Mouse (Mus musculus): ENCODE data around the gene Il20rb. TPM values are rescaled to one million over a fixed set of nuclear protein-coding genes. Genes with fewer than 3 reads are reported as not detected.
A peak's percentile ranks its signal among the peaks of the same experiment; 100 is the strongest.

Gene Il20rb
- total and polyA plus RNA-seq, 3 experiments, result 0.50 to 1.9 TPM; not detected in 1

DNA sequence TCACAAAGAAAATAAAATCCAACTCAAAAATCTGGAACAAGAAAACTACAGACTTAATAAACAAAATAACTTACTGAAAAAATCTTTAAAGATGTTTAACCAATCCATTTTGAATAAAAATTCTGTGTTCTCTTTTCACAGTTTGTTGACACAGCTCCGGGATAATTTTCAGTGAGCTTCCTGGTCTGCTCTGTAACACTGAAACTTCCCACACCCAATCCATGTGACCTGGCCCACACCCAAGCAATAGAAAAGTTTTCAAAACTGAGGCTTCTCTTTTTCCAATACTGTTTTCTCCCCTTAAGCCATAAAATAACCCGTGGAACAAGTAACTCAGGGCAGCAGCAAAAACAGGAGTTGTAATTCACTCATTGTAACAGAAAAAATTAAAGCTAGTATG lies 20.1 kb upstream of the Il20rb start:
- H3K4me3 ChIP-seq (ENCODE audit: control insufficient read depth in 1 of 2, insufficient read depth in 1 of 2, low read depth in 2 of 2, low read length in 2 of 2), result no peak overlapping the region
- H3K9ac ChIP-seq (ENCODE audit: control insufficient read depth, low read depth, low read length, poor library complexity, severe bottlenecking), result no peak overlapping the region
- H3K9me3 ChIP-seq (replicated peaks; ENCODE audit: insufficient read depth, low read length), result no peaks in the 10 kb centered on the region
- H3K4me1 ChIP-seq (ENCODE audit: control insufficient read depth in 1 of 2, insufficient read depth in 2 of 2, low read length in 2 of 2), result peaks cover 2 to 12% of the 10 kb centered on the region in 2 experiments; a peak in 3 of 4 replicates
- H3K79me2 ChIP-seq (ENCODE audit: control insufficient read depth, insufficient read depth, low read length, poor library complexity), result peaks cover 4% of the 10 kb centered on the region
- TF ChIP-seq RAD21 (IDR thresholded peaks at IDR 0.05; ENCODE audit: low read depth, low read length), result no peak
- TF ChIP-seq USF1 (IDR thresholded peaks at IDR 0.05; ENCODE audit: low read depth, low read length), result peak; percentile 56; the same call in 1 of the 2 replicates
- 0 out of 4 replicates have a peak, but pooled peaks of 1 of the 2 experiments have one; percentile 0 for TF ChIP-seq EP300 (IDR thresholded peaks at IDR 0.05; ENCODE audit: low read depth in 1 of 2, low read length in 2 of 2)
- H3K27me3 ChIP-seq (ENCODE audit: control insufficient read depth in 1 of 2, insufficient read depth in 2 of 2, low read length in 2 of 2), result no peaks in the 10 kb centered on the region
- peaks cover 3 to 11% of the 10 kb centered on the region in 2 experiments for H3K36me3 ChIP-seq (ENCODE audit: control insufficient read depth in 1 of 2, insufficient read depth in 2 of 2, low read length in 2 of 2)
- no peak overlapping the region for H3K27ac ChIP-seq (ENCODE audit: control insufficient read depth, low read depth, low read length)
- no peak for DNase-seq (ENCODE audit: low read depth, low spot score)

DNA sequence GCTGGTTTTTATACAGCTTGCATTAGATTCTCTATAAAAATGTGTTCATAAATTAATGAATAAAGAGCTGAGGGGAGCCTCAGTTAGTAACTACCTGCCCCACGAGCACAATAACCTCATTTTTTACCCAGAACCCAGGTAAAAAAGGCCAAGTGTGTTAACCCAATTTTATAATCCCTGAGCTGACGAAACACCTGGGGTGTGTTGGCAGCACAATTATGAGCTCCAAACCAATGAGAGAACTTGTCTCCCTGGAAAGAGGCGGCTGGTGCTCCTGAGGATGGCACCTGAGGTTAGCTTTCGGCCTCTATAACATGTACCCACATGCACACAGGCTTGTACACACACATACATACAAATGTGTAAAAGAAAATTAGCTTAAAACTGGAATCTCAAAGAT lies 18.9 kb upstream of the Il20rb start:
- peaks cover 2 to 12% of the 10 kb centered on the region in 2 experiments; a peak in 3 of 4 replicates for H3K4me1 ChIP-seq (ENCODE audit: control insufficient read depth in 1 of 2, insufficient read depth in 2 of 2, low read length in 2 of 2)
- DNase-seq (ENCODE audit: low read depth, low spot score), result no peak
- H3K9ac ChIP-seq (ENCODE audit: control insufficient read depth, low read depth, low read length, poor library complexity, severe bottlenecking), result no peak overlapping the region
- TF ChIP-seq MYB (IDR thresholded peaks at IDR 0.05; ENCODE audit: low read depth, low read length), result no peak
- TF ChIP-seq USF2 (IDR thresholded peaks at IDR 0.05; ENCODE audit: borderline replicate concordance in 1 of 2, insufficient read depth in 1 of 2, low read depth in 1 of 2, low read length in 2 of 2), result no peak
- peaks cover 2% of the 10 kb centered on the region for H3K79me2 ChIP-seq (ENCODE audit: control insufficient read depth, insufficient read depth, low read length, poor library complexity)
- no peak overlapping the region for H3K27ac ChIP-seq (ENCODE audit: control insufficient read depth, low read depth, low read length)
- no peaks in the 10 kb centered on the region for H3K27me3 ChIP-seq (ENCODE audit: control insufficient read depth in 1 of 2, insufficient read depth in 2 of 2, low read length in 2 of 2)
- no peaks in the 10 kb centered on the region for H3K9me3 ChIP-seq (replicated peaks; ENCODE audit: insufficient read depth, low read length)
- H3K4me3 ChIP-seq (ENCODE audit: control insufficient read depth in 1 of 2, insufficient read depth in 1 of 2, low read depth in 2 of 2, low read length in 2 of 2), result no peak overlapping the region
- peaks cover 3 to 11% of the 10 kb centered on the region in 2 experiments for H3K36me3 ChIP-seq (ENCODE audit: control insufficient read depth in 1 of 2, insufficient read depth in 2 of 2, low read length in 2 of 2)

DNA sequence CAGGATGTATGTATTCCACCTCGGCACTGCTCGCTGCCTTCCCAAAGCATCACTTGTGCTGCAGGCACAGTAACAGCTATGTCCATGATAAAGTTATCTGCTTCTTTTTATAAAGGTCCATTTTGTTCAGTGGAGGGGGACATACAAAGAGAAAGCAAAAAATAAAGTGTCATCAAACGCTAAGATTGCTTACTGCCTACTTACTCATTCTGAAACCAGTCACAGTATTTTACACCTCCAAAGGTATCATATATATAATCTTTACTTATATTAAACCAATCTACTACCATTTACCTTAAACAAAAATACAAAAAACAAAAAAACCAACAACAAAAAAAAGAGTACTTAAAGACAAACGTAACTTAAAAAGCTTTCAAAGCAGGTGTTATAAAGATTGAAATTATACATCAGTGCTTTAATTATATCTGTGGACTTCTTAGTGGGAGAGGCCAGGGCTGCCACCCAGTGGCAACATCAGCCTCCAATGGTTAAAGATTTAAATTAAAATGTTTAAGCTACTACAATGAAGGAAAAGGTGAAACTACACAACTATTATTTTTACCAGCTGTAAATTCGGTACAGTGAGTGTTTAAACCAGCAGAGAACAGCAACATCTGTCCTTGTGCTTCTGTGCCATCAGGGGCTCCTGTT lies 7.1 kb upstream of the Il20rb start:
- Histone ChIP-seq H3K9me3 (replicated peaks; ENCODE audit: insufficient read depth, low read length) (no peaks in the 10 kb centered on the region), H3K79me2 (ENCODE audit: control insufficient read depth, insufficient read depth, low read length, poor library complexity) (peaks cover 2% of the 10 kb centered on the region; the same call in 1 of the 2 replicates), H3K27me3 (ENCODE audit: control insufficient read depth in 1 of 2, insufficient read depth in 2 of 2, low read length in 2 of 2) (no peaks in the 10 kb centered on the region), H3K27ac (ENCODE audit: control insufficient read depth, low read depth, low read length) (no peak overlapping the region), H3K4me3 (ENCODE audit: control insufficient read depth in 1 of 2, insufficient read depth in 1 of 2, low read depth in 2 of 2, low read length in 2 of 2) (no peak overlapping the region), H3K9ac (ENCODE audit: control insufficient read depth, low read depth, low read length, poor library complexity, severe bottlenecking) (no peak overlapping the region), H3K36me3 (ENCODE audit: control insufficient read depth in 1 of 2, insufficient read depth in 2 of 2, low read length in 2 of 2) (peaks cover 0 to 7% of the 10 kb centered on the region in 2 experiments; a peak in 3 of 4 replicates), H3K4me1 (ENCODE audit: control insufficient read depth in 1 of 2, insufficient read depth in 2 of 2, low read length in 2 of 2) (no peaks in the 10 kb centered on the region)
- TF ChIP-seq BHLHE40 (IDR thresholded peaks at IDR 0.05; ENCODE audit: borderline replicate concordance, low read depth, low read length) (no peak), MAX (IDR thresholded peaks at IDR 0.05; ENCODE audit: low read length) (no peak), CTCF (IDR thresholded peaks at IDR 0.05 in 2 of 3, conservative IDR thresholded peaks at IDR 0.05 in 1 of 3; ENCODE audit: control insufficient read depth in 1 of 3, insufficient read depth in 1 of 3, low read depth in 2 of 3, low read length in 3 of 3, poor library complexity in 1 of 3, severe bottlenecking in 1 of 3) (peak in 1 of 3 experiments; percentile 12; a peak in 2 of 6 replicates), POLR2A (IDR thresholded peaks at IDR 0.05; ENCODE audit: control insufficient read depth in 1 of 2, insufficient read depth in 1 of 2, low read depth in 1 of 2, low read length in 2 of 2, poor library complexity in 1 of 2) (no peak)
- DNase-seq (ENCODE audit: low read depth, low spot score), result no peak

Data from MEL (cell line).